Mouse (Mus musculus): ENCODE measurements at regions not wholly inside any gene's neighbourhood (a gene's known extent, or its start where the extent isn't known, plus 50 kb on each side); places are given as distances from the start of the nearest gene placed in this dataset.

- no peak for TF ChIP-seq CTCF (IDR thresholded peaks at IDR 0.05; ENCODE audit: insufficient read depth, low read depth, low read length)
- no peak for TF ChIP-seq POLR2A (IDR thresholded peaks at IDR 0.05; ENCODE audit: insufficient read depth, low read depth, low read length)
These were observed 306.8 kb upstream of the Rbfox1 start for GRCm38 (mm10) chr16:5578333-5578732.
